Mouse (Mus musculus) neural tube, embryonic 10.5 days (tissue): Measurements from ENCODE around the gene Trim72.
"Not testable (repeated sequence)": the region's sequence is repeated elsewhere in the genome, so short reads cannot be mapped to it uniquely, and the experiment has no call there.

ENCODE experiments used
- DNase-seq: peaks from one replicate; pipeline ENCODE4 v3.0.0-alpha.2; 2017; ENCODE audit warnings: low spot score; ENCODE audit errors: extremely low spot score

Gene Trim72

GRCm38 (mm10) chr7:128006193-128006592 lies 2.4 kb downstream of the Trim72 start:
- no peak for DNase-seq

GRCm38 (mm10) chr7:128009715-128010340 lies 6.1 kb downstream of the Trim72 start:
- no peak for DNase-seq

GRCm38 (mm10) chr7:128012136-128012780 lies 8.5 kb downstream of the Trim72 start:
- no peak for DNase-seq

- DNase-seq, result no peak
Observed at GRCm38 (mm10) chr7:128013116-128013515, 9.4 kb downstream of the Trim72 start.

- DNase-seq, result not testable (repeated sequence)
Observed at GRCm38 (mm10) chr7:128016134-128016533, 12.4 kb downstream of the Trim72 start.

GRCm38 (mm10) chr7:128016650-128017049 lies 12.9 kb downstream of the Trim72 start:
- DNase-seq, result no peak

GRCm38 (mm10) chr7:128018275-128018674 lies 14.5 kb downstream of the Trim72 start:
- no peak for DNase-seq

- no peak for DNase-seq
Observed at GRCm38 (mm10) chr7:128019187-128019586, 15.4 kb downstream of the Trim72 start.

GRCm38 (mm10) chr7:128022974-128023373 lies 19.2 kb downstream of the Trim72 start:
- DNase-seq, result no peak

GRCm38 (mm10) chr7:128023565-128023964 lies 19.8 kb downstream of the Trim72 start:
- no peak for DNase-seq

- no peak for DNase-seq
Observed at GRCm38 (mm10) chr7:128024364-128024763, 20.6 kb downstream of the Trim72 start.

GRCm38 (mm10) chr7:128024932-128025331 lies 21.2 kb downstream of the Trim72 start:
- DNase-seq, result no peak

GRCm38 (mm10) chr7:128025381-128025780 lies 21.6 kb downstream of the Trim72 start:
- no peak for DNase-seq

GRCm38 (mm10) chr7:128031403-128031976 lies 27.7 kb downstream of the Trim72 start:
- DNase-seq, result no peak

GRCm38 (mm10) chr7:128032290-128032988 lies 28.7 kb downstream of the Trim72 start:
- DNase-seq, result no peak

GRCm38 (mm10) chr7:128032989-128033293 lies 29.2 kb downstream of the Trim72 start:
- DNase-seq, result no peak

- DNase-seq, result no peak
Observed at GRCm38 (mm10) chr7:128033616-128034015, 29.9 kb downstream of the Trim72 start.

- not testable (repeated sequence) for DNase-seq
Observed at GRCm38 (mm10) chr7:128042161-128042820, 38.5 kb downstream of the Trim72 start.

GRCm38 (mm10) chr7:128044142-128044785 lies 40.5 kb downstream of the Trim72 start:
- no peak for DNase-seq

GRCm38 (mm10) chr7:128045640-128046039 lies 41.9 kb downstream of the Trim72 start:
- no peak for DNase-seq

GRCm38 (mm10) chr7:128048819-128049218 lies 45.1 kb downstream of the Trim72 start:
- no peak for DNase-seq
